Mouse (Mus musculus): ENCODE data around the gene Ppp1r35. TPM values are rescaled to one million over a fixed set of nuclear protein-coding genes. Genes with fewer than 3 reads are reported as not detected.

Ppp1r35 gene
- polyA plus RNA-seq, 1 experiment = 120 TPM

- no peak for DNase-seq
- WGBS = 92% methylated on average over 7 of the region's 7 CpGs
- no peak for TF ChIP-seq POLR2A (IDR thresholded peaks at IDR 0.05; ENCODE audit: control insufficient read depth, extremely low read depth, insufficient read depth, low read length, poor library complexity)
- no peak for TF ChIP-seq CTCF (IDR thresholded peaks at IDR 0.05; ENCODE audit: borderline replicate concordance, control insufficient read depth, extremely low read depth, insufficient read depth, low read length, poor library complexity)
- no peak overlapping the region for H3K27ac ChIP-seq (ENCODE audit: control insufficient read depth, insufficient read depth, low read length)
- H3K4me1 ChIP-seq (replicated peaks; ENCODE audit: control insufficient read depth, insufficient read depth, low read length) = peaks cover 34% of the 10 kb centered on the region
- peaks cover 15% of the 10 kb centered on the region for H3K36me3 ChIP-seq (ENCODE audit: control insufficient read depth, insufficient read depth, low read length)
- H3K27me3 ChIP-seq (ENCODE audit: control insufficient read depth, insufficient read depth, low read length) = no peaks in the 10 kb centered on the region
- no peak overlapping the region for H3K4me3 ChIP-seq (ENCODE audit: control insufficient read depth, insufficient read depth, low read length)
These were observed 3.0 kb downstream of the Ppp1r35 start for GRCm38 (mm10) chr5:137781661-137782060.

DNA sequence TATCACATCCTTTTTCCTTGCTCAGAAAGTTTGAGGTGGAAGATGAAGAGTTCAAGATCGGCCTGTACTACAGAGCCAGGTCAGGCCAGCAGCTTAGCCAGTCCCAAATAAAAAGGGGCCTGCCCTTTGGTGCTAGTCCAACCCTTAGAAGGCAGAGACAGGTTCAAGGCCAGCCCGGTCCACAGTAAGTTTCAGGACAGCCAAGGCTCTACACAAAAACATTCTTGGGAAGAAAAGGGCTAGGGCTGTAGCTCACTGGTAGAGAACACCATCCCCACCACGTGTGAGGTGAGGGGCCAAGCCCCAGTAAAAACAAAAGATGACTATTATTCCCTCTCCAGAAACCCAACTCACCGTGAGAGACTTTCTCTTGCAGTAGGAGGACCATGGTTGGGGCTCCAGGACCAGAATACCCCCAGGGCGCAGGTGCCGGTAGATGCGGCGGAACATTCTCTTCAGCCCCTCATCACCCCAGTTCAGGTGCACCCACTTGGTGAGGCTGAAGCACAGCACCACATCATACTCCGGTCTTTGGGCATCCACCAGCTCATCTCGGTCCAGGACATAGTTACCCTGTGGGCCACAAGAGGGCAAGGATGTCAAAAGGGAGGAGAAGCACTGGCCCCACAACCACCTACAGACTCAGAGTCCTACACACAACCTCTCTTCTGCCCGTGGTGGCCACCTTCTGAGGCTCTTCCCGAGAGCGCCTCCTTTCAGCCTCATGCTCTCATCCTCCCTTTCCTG lies 4.3 kb downstream of the Ppp1r35 start:
- no peak for DNase-seq
- Histone ChIP-seq H3K4me1 (replicated peaks; ENCODE audit: control insufficient read depth, insufficient read depth, low read length) (peaks cover 27% of the 10 kb centered on the region), H3K36me3 (ENCODE audit: control insufficient read depth, insufficient read depth, low read length) (peaks cover 15% of the 10 kb centered on the region), H3K4me3 (ENCODE audit: control insufficient read depth, insufficient read depth, low read length) (no peak overlapping the region), H3K27ac (ENCODE audit: control insufficient read depth, insufficient read depth, low read length) (no peak overlapping the region), H3K27me3 (ENCODE audit: control insufficient read depth, insufficient read depth, low read length) (no peaks in the 10 kb centered on the region)
- TF ChIP-seq CTCF (IDR thresholded peaks at IDR 0.05; ENCODE audit: borderline replicate concordance, control insufficient read depth, extremely low read depth, insufficient read depth, low read length, poor library complexity) (no peak), POLR2A (IDR thresholded peaks at IDR 0.05; ENCODE audit: control insufficient read depth, extremely low read depth, insufficient read depth, low read length, poor library complexity) (no peak)
- WGBS = 86% methylated on average over 13 of the region's 13 CpGs

GRCm38 (mm10) chr5:137783901-137784540 lies 5.4 kb downstream of the Ppp1r35 start:
- WGBS = 76% methylated on average over 9 of the region's 9 CpGs
- Histone ChIP-seq H3K36me3 (ENCODE audit: control insufficient read depth, insufficient read depth, low read length) (peaks cover 15% of the 10 kb centered on the region), H3K4me3 (ENCODE audit: control insufficient read depth, insufficient read depth, low read length) (no peak overlapping the region), H3K4me1 (replicated peaks; ENCODE audit: control insufficient read depth, insufficient read depth, low read length) (peaks cover 28% of the 10 kb centered on the region), H3K27ac (ENCODE audit: control insufficient read depth, insufficient read depth, low read length) (no peak overlapping the region), H3K27me3 (ENCODE audit: control insufficient read depth, insufficient read depth, low read length) (no peaks in the 10 kb centered on the region)
- TF ChIP-seq POLR2A (IDR thresholded peaks at IDR 0.05; ENCODE audit: control insufficient read depth, extremely low read depth, insufficient read depth, low read length, poor library complexity) = no peak
- TF ChIP-seq CTCF (IDR thresholded peaks at IDR 0.05; ENCODE audit: borderline replicate concordance, control insufficient read depth, extremely low read depth, insufficient read depth, low read length, poor library complexity) = no peak
- no peak for DNase-seq

GRCm38 (mm10) chr5:137784546-137784945 lies 5.9 kb downstream of the Ppp1r35 start:
- TF ChIP-seq CTCF (IDR thresholded peaks at IDR 0.05; ENCODE audit: borderline replicate concordance, control insufficient read depth, extremely low read depth, insufficient read depth, low read length, poor library complexity) = no peak
- TF ChIP-seq POLR2A (IDR thresholded peaks at IDR 0.05; ENCODE audit: control insufficient read depth, extremely low read depth, insufficient read depth, low read length, poor library complexity) = no peak

GRCm38 (mm10) chr5:137785164-137786031 lies 6.7 kb downstream of the Ppp1r35 start:
- DNase-seq = no peak
- no peak for TF ChIP-seq POLR2A (IDR thresholded peaks at IDR 0.05; ENCODE audit: control insufficient read depth, extremely low read depth, insufficient read depth, low read length, poor library complexity)
- TF ChIP-seq CTCF (IDR thresholded peaks at IDR 0.05; ENCODE audit: borderline replicate concordance, control insufficient read depth, extremely low read depth, insufficient read depth, low read length, poor library complexity) = no peak

More at GRCm38 (mm10) chr5:137784546-137784945, 5.9 kb downstream of the Ppp1r35 start:
- peaks cover 28% of the 10 kb centered on the region for H3K4me1 ChIP-seq (replicated peaks; ENCODE audit: control insufficient read depth, insufficient read depth, low read length)
- H3K27ac ChIP-seq (ENCODE audit: control insufficient read depth, insufficient read depth, low read length) = no peak overlapping the region
- peak overlapping the region; percentile 64 for H3K4me3 ChIP-seq (ENCODE audit: control insufficient read depth, insufficient read depth, low read length)
- H3K36me3 ChIP-seq (ENCODE audit: control insufficient read depth, insufficient read depth, low read length) = peaks cover 15% of the 10 kb centered on the region
- H3K27me3 ChIP-seq (ENCODE audit: control insufficient read depth, insufficient read depth, low read length) = no peaks in the 10 kb centered on the region
- WGBS = 91% methylated on average over 14 of the region's 14 CpGs
- no peak for DNase-seq

More at GRCm38 (mm10) chr5:137785164-137786031, 6.7 kb downstream of the Ppp1r35 start:
- Histone ChIP-seq H3K36me3 (ENCODE audit: control insufficient read depth, insufficient read depth, low read length) (peaks cover 15% of the 10 kb centered on the region), H3K27ac (ENCODE audit: control insufficient read depth, insufficient read depth, low read length) (peak overlapping the region; percentile 84), H3K4me3 (ENCODE audit: control insufficient read depth, insufficient read depth, low read length) (peak overlapping the region; percentile 64), H3K27me3 (ENCODE audit: control insufficient read depth, insufficient read depth, low read length) (no peaks in the 10 kb centered on the region), H3K4me1 (replicated peaks; ENCODE audit: control insufficient read depth, insufficient read depth, low read length) (peaks cover 25% of the 10 kb centered on the region)
- WGBS = 3% methylated on average over 59 of the region's 62 CpGs

Data from thymus, adult 2 months (tissue).